Mouse (Mus musculus) ES-CJ7 (cell line): Measurements from ENCODE around the gene Slc46a1.

ENCODE experiments used
- DNase-seq: peaks from one replicate; pipeline ENCODE4 v3.0.0; 2011; ENCODE audit warnings: low read depth, low spot score

Gene Slc46a1

DNA sequence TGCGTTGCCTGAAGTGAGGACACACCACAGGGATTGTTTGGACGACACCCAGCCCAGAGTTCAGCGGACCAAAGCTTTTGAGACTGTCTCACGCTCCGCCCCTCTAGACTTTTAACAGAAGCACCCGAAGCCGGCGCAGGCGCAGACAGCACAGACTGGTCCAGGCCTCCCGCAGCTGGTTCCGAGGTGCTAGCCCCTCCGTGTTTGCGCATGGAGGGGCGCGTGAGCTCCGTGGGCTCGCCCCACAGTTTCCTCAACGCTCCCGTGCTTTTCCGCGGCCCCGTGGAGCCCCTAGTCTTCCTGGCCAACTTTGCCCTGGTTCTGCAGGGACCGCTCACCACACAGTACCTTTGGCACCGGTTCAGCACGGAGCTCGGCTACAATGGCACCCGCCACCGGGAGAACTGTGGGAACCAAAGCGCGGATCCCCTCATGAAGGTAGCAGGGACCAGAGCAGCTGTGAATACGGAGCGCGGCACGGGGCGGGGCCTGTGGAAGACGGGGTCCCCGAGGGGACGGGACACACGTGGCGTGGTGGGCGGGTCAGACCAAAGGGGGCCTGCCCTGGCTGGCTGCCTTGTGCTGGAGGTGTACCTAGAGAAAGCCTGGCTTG lies at the start of gene Slc46a1:
Gene Slc46a1, plus strand, starts transcription at position 130 of the 613 bp plus-strand sequence.
- DNase-seq, result peak; percentile 90

DNA sequence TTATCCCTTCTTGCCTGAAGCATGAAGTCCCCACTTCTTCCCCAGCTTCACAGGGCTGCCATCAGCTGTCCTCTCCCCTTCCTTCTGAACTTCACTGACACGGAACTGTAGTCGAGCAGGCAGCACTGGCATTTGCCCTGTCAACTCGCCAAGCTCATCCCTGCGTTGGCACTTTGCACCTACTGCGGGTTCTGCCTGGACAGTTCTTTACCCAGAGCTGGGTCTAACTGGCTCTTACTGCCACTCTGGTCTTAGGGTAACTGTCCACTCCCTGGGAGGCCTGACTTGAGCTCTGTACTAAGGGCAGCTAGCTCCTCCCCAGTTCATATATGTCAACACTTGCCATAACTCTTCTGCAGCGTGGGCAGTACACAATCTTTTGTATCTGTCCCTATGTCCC lies 48.6 kb upstream of the Slc46a1 start:
- DNase-seq, result no peak

DNA sequence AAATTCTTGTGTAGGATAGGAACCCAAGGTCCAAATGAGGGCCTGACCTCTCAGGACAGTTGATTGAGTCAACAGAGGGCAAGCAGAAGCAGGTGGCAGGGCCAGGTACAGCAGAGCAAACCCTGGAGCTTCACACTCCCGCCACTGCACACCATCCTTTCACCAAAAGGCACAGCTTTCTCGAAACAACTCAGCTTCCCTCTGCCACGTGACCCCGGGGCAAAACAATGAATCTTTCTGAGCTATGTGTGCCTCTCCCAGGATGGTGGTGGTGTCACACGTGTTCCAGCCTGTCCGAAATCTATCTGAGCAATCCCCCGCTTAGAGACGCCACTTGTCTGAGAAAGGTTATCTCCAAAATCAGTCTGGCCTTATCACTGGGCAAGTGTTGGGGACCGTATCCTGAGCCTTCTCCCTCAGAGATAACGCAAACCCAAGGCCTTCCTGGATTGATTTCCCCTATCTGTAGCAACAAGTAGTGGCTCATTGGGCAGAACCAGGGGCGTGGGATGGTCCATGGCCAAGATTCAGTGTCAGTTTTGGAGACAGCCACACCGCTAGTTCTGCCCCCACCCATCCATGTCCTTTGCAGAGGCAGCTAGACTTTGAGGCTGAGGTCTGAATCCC lies 45.1 kb upstream of the Slc46a1 start:
- no peak for DNase-seq

DNA sequence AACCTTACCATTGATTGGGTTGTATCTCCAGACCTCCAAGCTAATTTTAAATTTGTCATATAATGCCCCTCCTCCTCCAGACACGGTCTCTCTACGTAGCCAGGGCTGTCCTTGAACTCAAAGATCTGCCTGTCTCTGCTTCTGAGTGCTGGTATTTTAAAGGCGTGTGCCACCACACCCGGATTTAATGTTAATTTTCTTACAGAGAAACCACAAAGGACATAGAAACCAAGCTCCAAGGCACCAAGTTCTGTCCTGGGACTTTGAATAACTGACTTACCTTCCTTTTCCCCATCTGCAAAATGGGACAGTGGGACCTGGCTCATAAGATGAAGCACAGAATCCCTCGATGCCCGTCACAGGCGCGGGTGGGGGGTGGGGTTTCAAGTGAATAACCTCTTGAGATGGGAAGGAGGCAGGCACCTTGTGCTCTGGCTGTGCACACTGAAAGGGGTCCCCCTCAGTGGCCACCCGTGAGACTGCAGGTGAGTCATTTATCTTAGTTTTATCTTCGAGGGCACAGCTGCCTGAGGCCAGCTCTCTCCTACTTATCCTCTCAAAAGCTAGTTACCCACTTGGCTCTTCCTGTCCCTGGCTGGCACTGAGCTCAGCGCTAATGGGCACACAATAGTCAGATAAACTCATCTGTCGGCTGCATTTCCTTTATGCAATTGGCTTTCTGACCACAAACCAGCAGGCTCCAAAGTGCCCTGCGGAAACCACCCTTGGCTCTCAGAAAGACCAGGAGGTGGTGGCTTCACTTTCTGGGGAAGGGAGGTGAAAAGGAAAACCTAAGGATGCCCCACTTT lies 44.1 kb upstream of the Slc46a1 start:
- DNase-seq, result peak; percentile 77

DNA sequence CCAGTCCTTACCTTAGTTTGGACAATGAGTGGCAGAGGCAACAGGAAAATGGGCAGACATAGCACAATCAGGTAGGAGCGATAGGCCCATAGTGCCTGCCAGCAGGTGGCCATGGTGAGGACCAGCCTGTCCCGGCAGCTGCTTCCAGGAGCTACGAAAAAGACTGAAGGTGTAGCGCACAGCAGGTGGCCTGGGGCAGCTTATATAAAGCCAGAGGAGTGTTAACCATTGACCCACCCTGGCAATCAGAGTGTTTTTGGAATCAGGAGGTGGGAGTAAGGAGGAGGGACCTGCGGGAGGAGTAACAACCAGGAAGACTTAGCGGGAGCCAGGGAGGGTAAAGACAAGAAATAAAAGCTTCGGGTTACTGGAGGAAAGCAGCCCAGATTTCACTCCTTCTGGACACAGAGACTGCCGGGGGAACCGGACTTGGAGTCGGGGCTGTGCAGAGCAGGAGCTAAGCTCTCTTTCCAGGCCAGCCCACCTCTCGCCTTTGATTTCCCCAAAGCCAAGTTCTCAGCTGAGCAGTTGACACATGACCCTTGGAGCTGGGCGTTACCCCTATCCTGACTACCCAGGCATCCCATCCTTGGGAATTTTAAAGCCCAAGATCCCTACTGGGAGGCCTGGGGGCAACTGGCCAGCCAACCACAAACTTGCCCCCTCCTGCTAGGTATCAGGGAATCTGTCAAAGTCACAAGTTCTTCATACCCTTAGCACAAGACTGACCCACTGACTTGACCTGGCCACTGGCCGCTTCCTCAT lies 43.3 kb upstream of the Slc46a1 start, which contains the start of gene Slc13a2:
Gene Slc13a2, minus strand, starts transcription at position 163 of the 765 bp plus-strand sequence.
- DNase-seq, result peak; percentile 85

DNA sequence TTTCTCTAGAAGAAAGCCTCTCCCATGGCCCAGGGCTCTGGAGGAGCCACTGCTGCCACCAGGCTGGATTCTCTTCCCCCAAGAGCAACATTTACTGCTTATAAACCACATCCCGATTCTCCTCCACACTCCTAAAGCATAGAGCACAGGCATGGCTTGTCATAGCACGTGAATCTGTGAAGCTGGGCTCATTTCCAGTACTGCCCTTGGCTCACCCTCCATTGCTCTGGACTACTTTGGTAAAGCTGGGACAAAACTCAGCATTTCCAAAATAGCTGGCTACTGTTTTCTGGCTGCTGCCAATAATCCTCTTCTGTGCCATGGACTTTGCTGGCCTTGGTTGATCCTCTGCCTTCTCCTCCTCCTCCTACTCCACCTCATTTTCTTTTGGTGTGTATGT lies 41.1 kb upstream of the Slc46a1 start:
- no peak for DNase-seq

DNA sequence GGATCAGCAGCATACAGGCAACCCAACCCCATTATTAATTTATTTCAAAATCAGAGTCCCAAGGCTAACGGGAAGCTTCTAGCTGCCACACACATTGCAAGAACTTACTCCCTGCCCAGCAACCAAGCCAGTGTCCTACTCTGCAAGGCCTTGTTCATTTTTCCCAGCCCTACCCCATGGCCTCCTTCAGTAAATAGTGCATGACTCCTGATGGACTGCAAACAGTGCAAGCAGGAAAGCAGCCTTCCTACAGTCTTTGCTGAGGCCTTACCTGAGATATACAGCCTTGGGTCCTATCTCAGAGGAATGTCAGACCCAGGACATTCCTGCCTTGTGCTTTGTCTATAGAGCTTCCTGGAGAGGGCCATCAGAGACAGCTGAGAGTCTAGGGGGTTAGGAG lies 39.9 kb upstream of the Slc46a1 start:
- DNase-seq, result no peak

DNA sequence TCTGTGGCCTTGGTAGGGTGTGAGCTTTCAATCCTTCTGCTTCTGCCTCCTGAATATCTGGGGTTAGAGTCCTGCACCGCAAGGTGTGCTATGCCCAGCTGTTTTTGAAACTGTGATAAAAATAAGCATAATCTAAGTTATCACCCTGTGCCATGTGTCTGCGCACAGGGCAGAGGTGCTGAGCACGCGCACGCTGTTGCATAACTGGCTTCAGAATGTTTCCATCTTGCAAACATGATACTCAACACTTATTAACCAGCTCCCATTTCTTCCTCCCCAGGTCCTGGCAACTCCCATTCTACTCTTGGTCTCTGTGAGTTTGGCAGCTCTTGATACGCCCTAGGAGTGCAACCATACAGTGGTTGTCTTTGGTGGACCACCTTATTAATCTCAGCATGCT lies 37.8 kb upstream of the Slc46a1 start:
- no peak for DNase-seq

DNA sequence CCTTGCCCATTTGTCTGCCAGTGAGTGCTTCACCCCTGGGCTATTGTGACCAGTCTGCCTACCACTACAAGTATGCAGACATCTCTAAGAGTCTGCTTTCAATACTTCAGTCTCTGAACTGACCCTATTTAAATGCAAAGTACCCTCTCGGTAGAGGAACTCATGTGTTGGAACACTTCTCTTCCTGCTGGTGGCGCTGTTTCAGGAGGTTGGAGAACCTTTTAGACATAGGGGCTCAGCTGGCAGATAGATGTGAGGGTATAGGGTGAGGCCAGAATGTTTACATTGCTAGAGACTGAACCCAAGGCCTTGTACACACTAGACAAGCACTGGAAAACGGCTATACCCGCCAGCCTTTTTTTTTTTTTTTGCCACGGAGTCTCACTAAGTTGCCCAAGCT lies 37.2 kb upstream of the Slc46a1 start:
- DNase-seq, result peak; percentile 78

DNA sequence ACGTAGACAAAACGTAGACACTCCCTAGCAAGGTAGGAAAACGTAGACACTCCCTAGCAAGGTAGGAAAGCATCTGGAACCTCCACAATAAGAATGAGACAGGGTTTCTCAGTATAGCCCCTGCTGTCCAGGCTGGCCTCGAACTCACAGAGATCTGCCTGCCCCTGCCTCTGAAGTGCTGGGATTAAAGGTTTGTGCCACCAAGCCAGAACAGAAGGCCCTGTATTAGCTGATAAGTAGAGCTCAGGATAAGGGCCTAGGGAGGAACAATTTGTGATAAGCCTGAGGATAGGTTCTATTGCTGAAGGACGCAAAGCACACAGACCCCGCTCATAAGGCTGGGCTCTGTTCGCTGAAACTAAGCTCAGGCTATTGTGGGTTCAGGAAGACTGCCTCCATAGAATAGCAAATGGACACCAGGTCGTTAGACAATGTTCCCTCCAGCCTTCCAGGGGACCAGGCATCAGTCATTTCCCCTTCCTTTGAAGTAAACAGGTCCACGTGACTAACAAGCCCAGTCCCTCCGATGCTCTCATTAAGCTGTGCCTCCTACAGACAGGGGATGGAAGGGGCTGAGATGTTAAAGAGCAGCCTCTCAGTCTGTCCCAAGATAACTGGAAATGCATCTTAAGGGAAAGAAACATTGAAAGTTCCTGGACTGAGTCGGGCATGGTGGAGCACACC lies 35.2 kb upstream of the Slc46a1 start:
- DNase-seq, result peak; percentile 34

DNA sequence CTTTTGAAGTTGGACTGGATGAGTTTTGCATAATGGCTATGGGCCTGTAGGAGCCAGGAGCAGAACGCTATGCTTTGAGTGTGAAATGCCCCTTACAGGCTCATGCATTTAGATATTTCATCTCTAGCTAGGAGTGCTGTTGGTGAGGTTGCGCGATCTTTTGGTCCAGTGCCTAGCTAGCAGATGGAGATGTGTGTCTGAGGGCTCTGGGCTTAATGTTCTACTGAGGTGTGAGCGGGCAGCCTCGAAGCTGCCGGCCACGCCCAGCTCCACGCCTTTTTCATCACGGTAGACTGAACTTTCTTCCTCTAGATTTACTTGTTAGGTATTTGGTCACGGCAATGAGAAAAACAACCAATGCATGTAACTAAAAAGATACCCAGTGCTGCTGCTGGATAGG lies 34.3 kb upstream of the Slc46a1 start:
- DNase-seq, result no peak

DNA sequence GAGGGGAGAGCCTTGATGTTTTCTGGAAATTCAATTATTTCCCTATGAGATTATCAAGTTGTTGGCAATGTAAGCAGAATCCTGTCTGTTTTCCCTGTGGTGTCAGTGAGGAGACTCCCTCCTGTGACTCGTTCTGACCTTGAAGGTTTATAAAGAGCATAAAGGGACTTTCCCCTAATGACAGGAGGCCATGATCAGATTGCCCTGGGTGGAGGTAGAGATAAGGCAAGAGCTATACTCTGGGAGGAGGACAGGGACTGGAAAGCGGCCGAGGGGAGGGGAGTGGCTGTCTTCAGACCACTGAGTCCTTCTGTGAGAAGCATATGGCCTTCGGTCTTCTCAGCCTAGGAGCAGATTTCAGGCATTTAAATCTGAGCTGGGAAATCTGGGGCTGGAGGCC lies 31.4 kb upstream of the Slc46a1 start:
- DNase-seq, result no peak

DNA sequence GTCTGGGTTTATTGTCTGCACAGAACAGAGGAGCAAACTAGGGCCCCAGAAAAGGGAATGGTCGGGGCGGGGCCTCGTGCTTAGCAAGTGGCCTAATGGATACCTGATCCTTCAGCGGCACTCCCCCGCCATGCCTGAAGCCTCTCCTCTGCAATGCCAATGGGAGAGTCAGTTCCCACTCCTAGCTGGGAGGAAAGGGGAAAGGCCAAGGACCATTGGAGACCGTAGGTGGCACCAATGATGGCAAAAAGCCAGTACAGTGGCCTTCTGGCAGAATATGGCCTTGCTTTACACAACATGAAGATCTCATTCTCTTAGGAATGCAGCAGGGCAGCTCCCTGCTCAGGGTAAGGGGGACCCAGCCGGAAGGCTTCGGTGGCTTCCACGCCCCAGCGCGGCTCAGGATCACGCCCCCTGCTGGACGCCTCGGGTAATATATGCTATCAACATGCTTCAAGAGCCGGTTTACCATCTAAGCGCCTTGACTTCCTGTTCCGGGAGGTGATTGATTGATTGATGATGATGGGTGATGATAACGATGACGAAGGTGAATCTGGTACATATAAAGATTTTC lies 29.6 kb upstream of the Slc46a1 start:
- peak; percentile 93 for DNase-seq

DNA sequence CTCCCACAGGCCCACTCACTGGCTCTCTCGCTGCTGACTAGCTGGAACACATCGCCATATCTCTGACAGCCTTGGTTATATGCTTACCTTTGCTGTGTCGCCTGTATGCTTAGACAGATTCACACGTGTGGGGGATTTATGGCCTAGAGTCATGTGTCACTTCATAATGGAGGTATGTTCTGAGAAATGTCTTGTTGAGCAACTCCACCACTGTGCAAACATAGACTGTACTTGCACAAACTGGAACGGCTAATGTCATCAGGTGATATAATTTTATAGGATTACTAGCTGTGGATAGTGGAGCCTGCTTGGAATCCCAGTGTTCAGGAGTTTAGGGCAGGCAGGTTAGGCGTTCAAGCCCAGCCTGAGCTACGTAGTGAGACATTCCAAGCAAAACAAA lies 28.3 kb upstream of the Slc46a1 start:
- no peak for DNase-seq

DNA sequence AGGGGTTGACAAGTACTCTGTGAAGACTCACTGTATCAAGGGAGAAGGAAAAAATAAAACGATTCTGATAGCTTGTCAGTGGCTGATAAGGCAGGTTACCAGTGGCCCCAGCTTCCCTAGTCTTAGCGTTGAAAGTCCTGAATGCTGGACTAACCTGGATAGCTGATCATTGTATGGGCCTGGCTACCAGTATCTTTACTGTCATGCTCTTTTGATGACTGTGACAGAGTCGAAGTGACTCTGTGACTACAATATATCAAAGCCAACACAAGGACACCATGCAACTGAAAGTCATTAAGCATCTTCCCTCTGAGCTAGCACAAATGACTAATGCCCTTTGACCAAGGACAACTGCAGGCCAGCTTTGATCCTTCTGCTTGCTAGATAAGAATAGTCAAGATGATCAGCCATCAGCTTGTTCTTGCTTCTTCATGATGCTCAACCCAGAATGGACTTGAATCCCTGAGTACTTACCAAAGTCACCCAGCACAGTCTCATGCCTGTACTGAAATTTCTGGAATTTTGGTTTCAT lies 27.0 kb upstream of the Slc46a1 start:
- DNase-seq, result no peak

DNA sequence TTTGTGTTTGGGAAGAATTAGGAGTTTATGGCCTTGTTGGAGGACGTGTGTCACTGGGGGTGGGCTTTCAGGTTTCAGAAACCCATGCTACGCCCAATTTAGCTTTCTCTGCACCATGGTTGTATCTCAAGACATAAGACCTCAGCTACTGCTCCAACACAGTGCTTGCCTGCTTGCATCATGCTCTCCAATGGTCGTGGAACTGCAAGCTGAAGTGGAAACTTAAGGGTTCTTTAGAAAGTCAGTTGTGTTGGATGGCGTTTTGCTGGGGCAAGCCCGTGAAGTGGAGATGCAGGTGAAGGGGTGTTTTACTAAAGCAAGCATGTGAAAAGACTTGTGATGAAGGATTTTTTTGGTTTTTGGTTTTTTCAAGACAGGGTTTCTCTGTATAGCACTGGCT lies 22.4 kb upstream of the Slc46a1 start:
- DNase-seq, result no peak

DNA sequence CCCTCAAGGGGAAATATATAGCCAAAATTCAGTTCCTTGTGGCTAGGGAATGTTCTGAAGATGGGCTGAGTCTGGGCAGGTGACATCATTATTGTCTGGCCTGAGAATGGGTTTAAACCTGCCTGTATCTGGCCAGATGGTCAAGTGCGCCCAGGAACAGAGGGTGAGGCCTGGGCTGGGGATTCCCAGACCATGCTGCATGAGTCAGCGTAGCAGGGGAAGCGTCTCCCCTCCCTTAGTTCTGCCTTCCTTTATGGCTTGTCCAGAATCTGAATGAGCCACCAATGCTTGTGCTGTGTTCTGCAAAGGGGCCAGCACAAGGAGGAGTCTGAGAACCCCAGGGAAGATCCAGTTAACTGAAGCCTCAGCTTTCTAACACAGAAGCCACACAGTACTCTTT lies 18.3 kb upstream of the Slc46a1 start:
- DNase-seq, result no peak

DNA sequence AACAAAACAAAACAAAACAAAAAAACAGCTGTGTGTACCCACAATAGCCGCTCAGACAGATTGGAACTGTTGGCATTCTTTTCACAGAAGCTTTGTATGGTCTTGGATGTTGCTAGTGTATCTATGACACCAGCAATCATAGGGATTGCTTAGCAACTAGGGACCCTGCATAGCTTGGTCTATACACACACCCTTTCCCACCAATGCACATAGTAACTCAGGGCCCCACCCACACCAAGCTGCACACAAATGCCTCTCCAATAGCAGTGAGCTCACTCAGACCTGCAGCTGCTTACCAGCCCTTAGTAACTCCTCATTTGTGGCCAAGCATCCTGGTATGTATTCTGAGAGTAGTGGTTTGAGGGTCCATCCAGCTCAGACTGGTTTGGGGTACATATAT lies 17.3 kb upstream of the Slc46a1 start:
- DNase-seq, result no peak

DNA sequence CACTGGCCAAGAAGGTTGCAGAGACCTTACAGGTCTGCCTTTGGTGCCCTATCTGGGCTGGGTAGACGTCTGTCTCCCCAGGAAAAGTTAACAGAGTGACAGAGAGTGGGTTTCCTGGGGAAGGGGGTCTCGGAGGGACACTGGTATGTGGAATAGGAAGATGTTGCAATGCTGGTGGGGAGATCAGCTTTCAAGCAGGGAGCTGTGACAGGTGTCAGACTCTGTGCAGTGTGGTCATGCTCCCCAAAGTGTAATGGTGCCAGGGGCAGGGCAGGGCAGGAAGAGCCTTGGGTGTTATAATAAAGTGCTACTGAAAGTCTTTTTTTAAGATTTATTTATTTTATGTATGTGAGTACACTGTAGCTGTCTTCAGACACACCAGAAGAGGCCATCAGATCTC lies 15.2 kb upstream of the Slc46a1 start:
- no peak for DNase-seq

DNA sequence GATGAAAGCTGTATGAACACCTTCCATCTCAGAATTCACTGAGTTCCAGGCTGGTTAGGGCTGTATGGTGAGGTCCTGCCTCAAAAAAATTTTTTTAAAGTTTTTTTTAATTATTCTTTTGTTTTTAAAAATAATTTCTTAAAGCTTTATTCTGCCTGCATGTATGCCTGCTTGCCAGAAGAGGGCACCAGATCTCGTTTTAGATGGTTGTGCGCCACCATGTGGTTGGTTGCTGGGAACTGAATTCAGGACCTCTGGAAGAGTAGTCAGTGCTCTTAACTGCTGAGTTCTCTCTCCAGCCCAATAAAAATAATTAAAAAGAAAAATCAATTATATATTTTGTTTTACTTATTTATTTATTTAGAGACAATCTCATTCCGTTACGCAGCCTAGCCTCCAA lies 11.8 kb upstream of the Slc46a1 start:
- DNase-seq, result peak; percentile 86

DNA sequence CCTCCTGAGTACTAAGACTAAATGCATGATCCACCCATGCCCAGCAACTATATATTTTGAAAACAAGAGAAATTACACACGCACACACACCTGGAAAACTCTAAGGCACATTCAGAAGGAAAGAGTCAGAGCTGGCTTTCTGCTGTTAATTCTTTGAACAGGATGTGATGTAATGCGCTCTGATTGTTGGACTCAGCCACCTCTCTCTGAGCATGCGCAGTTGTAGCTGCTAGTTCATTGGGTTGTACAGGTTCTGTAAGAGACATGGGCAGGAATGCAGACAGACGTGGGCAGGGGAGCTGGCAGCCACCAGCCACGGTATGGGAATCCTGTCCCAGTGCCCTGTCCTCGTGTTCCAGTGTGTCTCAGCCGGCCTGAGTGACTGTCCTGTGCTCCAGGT lies 11.2 kb upstream of the Slc46a1 start:
- peak; percentile 95 for DNase-seq
